Mouse (Mus musculus) liver, embryonic 14 days (tissue): ENCODE results near the gene Gm47289. TPM values are rescaled to one million over a fixed set of nuclear protein-coding genes. Genes with fewer than 3 reads are reported as not detected.

ENCODE experiments used
- polyA plus RNA-seq: library from polyadenylated mRNA; depleted of rRNA; stranded (reverse); fragments of >200 nt; gene quantifications from 2 replicates; pipeline ENCODE4 v1.2.3, GENCODE M21; 2012; rRNA removed

The Gm47289 gene
- not detected in 2 replicates for polyA plus RNA-seq

GRCm38 (mm10) chr9:119158861-119159260, at the start of gene Gm47289:
Gene Gm47289 (plus strand): TSS chr9:119159161.

DNA sequence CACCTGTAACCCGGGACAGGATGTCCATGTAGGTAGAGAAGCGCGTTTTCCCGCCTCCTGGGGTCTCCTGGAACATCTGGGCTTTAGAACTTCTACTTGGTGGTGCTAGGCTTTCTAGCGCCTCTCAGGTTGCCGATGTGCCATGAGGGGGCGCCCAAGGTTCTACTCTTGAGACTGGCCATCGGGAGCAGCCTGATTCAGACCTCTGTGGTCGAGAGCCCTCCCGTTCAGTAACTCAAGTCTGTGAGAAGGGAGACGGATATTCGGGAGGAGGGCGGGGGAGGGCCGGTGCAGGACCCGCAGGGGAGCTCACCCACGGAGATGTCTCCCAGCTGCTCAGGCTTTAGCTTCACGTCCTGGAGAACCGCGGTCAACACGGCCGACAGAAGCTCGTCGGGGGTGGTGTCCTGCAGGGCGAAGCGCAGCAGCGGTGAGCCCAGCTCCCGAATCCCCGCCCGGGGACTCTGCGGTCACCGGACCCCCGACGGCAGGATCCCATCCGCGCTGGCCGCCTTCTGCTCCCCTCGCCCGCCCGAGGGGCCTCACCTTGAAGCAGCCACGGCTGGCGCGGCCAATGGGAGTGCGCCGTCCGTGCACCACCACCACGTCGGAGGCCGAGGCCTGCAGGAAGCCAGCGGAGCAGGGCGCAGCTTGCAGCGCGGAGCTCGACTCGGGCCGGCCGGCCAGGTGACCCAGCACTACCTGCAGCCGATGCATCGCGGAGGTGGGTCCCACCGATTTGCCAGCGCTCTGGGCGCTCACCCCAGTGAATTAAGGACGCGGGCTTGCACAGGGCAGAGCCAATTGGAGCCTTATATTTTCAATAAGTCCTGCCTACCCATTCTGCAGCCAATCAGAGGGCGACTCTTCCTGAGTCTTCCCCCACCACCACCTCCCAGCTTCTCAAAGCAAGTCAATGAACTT, 2.4 kb upstream of the Gm47289 start, which contains the start of gene Acaa1b:
Gene Acaa1b (minus strand): TSS at position 816 of the 924 bp plus-strand sequence.

GRCm38 (mm10) chr9:119208998-119209397, 50.0 kb downstream of the Gm47289 start, which contains the start of gene Slc22a13:
Gene Slc22a13 (minus strand): TSS chr9:119209098.

Other genes starting within 250 kb of the Gm47289 start
- gene Ctdspl, start 232.7 kb upstream of the Gm47289 start, polyA plus RNA-seq: 3.3 and 3.8 TPM in 2 replicates
- gene Vill, start 106.4 kb upstream of the Gm47289 start, polyA plus RNA-seq: 8.9 and 9.4 TPM in 2 replicates
- gene Plcd1, start 65.7 kb upstream of the Gm47289 start, polyA plus RNA-seq: 0.82 and 1.3 TPM in 2 replicates
- 0.03 and 0.10 TPM in 2 replicates for gene Dlec1, start 56.7 kb upstream of the Gm47289 start, polyA plus RNA-seq
- gene Acaa1b, start 2.1 kb upstream of the Gm47289 start, polyA plus RNA-seq: 3.5 and 3.7 TPM in 2 replicates
- not detected in 2 replicates for gene Slc22a13, start 49.9 kb downstream of the Gm47289 start, polyA plus RNA-seq
- gene Oxsr1, start 163.3 kb downstream of the Gm47289 start, polyA plus RNA-seq: 11.9 and 13.1 TPM in 2 replicates
- gene Acaa1a, start 180.5 kb downstream of the Gm47289 start, polyA plus RNA-seq: 24.5 and 27.9 TPM in 2 replicates
- 6.3 and 7.3 TPM in 2 replicates for gene Myd88, start 182.2 kb downstream of the Gm47289 start, polyA plus RNA-seq
- 4.8 and 4.9 TPM in 2 replicates for gene Xylb, start 198.2 kb downstream of the Gm47289 start, polyA plus RNA-seq
- gene Slc22a14, start 206.4 kb downstream of the Gm47289 start, polyA plus RNA-seq: 0.02 TPM in 1 of 2 replicates, not detected in the other
- gene Acvr2b, start 243.0 kb downstream of the Gm47289 start, polyA plus RNA-seq: 0.52 and 0.59 TPM in 2 replicates